Mouse (Mus musculus): ENCODE results near the gene Kctd13. TPM values are rescaled to one million over a fixed set of nuclear protein-coding genes. Genes with fewer than 3 reads are reported as not detected.

Gene Kctd13
- total and polyA plus RNA-seq, 3 experiments = 19.0 to 40.4 (median 37.5) TPM

DNA sequence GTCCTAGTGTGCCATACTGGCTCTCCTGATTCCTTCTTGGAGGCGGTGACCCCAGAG lies 47.0 kb downstream of the Kctd13 start, which contains the start of gene Cdipt:
Cdipt (plus strand) TSS at position 22 of the 57 bp plus-strand sequence.
- in situ Hi-C loops (cut with MboI; ENCODE audit: low pct_ligation_motif_present, low pct_unique_long_range_greater_than_20kb, low sequenced_read_pairs) = loop anchor here (25.0 kb wide), 1 partner anchor 812 kb away; the partner anchor contains the start of genes Gm49388 and Setd1a
- H3K36me3 ChIP-seq (replicated peaks in 1 of 2; ENCODE audit: control insufficient read depth in 1 of 2, insufficient read depth in 1 of 2, low read length in 1 of 2) = peaks cover 33 to 60% of the 10 kb centered on the region in 2 experiments
- H3K4me3 ChIP-seq (replicated peaks in 1 of 3; ENCODE audit: low read depth in 2 of 3, low read length in 2 of 3, poor library complexity in 1 of 3) = peak within 1 kb of the TSS; percentile 76 to 98 (median 97)
- peaks cover 17% of the 10 kb centered on the region for H3K79me2 ChIP-seq (replicated peaks; ENCODE audit: control insufficient read depth, extremely low read depth, insufficient read depth, poor library complexity, severe bottlenecking)
- TF ChIP-seq E2F4 (IDR thresholded peaks at IDR 0.05; ENCODE audit: insufficient replicate concordance, low read depth, low read length) = no peak
- no peak for TF ChIP-seq PAX5 (IDR thresholded peaks at IDR 0.05; ENCODE audit: low read length)
- no peak for TF ChIP-seq JUN (IDR thresholded peaks at IDR 0.05; ENCODE audit: insufficient read depth, low read depth, low read length)
- TF ChIP-seq BHLHE40 (IDR thresholded peaks at IDR 0.05; ENCODE audit: low read depth, low read length) = no peak
- TF ChIP-seq SMC3 (IDR thresholded peaks at IDR 0.05; ENCODE audit: low read depth, low read length) = no peak
- TF ChIP-seq CHD1 (IDR thresholded peaks at IDR 0.05; ENCODE audit: low read depth, low read length) = no peak
- TF ChIP-seq MEF2A (IDR thresholded peaks at IDR 0.05; ENCODE audit: borderline replicate concordance, low read depth, low read length) = no peak
- no peak for TF ChIP-seq KAT2A (IDR thresholded peaks at IDR 0.05; ENCODE audit: insufficient replicate concordance, low read length)
- TF ChIP-seq GABPA (IDR thresholded peaks at IDR 0.05; ENCODE audit: insufficient replicate concordance, low read depth, low read length) = no peak
- no peak for TF ChIP-seq CHD2 (IDR thresholded peaks at IDR 0.05; ENCODE audit: low read length)
- no peak for TF ChIP-seq NELFE (IDR thresholded peaks at IDR 0.05; ENCODE audit: low read depth, low read length)
- H3K4me2 ChIP-seq (ENCODE audit: insufficient read depth, low read depth, poor library complexity, severe bottlenecking) = peak within 1 kb of the TSS; percentile 76
- H3K27me3 ChIP-seq (replicated peaks) = no peaks in the 10 kb centered on the region
- H3K27ac ChIP-seq (ENCODE audit: insufficient read depth, low read depth) = peak within 1 kb of the TSS; percentile 54; the same call in 1 of the 2 replicates
- H3K4me1 ChIP-seq (ENCODE audit: control insufficient read depth in 1 of 2, insufficient read depth in 2 of 2) = peaks cover 10 to 38% of the 10 kb centered on the region in 2 experiments
- H3K9me3 ChIP-seq (replicated peaks; ENCODE audit: low read length) = no peaks in the 10 kb centered on the region
- dilution Hi-C loops (cut with MboI; ENCODE audit: extremely low pct_ligation_motif_present, extremely low pct_unique_long_range_greater_than_20kb, low sequenced_read_pairs) = no loop called here
- DNase-seq (ENCODE audit: extremely low read depth) = no peak
- H3K9ac ChIP-seq (ENCODE audit: insufficient read depth, low read depth) = peak within 1 kb of the TSS; percentile 89

DNA sequence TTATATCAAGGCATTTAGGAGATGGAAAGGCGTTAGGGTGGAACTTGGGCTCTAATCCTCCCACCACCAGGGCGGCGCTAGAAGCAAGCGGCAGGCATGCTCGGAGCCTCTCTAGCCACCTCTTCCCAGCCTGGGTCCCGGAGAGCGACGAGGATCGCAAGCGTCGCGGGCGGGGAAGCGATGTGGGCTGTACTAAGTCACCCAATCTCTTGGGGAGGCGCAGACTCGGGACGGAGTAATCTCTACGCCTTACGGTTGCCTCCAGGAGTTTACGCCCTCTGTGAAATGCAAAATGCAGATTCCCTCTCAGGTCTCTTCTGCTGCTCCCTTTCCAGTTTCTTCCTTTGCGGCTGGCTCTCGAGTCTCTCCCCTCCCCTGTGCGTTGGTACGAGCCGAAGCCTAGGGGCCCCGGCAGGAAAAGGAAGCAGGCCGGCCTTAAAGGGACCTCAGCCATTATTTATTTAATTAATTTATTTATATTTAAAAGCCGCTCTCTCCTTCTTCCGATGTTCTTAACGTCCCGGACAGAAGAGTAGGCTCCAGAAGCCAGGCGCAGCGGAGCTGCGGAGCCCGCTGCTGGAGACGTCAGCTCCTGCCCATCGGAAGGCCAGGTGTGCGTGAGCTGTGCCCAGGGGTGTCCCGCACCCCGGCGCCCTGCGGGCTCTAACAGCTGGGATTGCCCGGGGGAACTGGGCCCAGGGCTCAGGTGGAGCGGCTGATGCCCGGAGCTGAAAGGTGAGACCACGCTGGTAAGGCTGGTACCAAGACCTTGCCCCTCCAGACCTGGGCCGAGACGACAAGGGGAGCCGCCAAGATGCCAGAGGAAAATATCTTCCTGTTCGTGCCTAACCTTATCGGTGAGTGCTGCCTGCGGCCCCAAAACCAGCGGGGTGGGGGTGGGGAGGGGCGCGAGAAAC lies 47.5 kb downstream of the Kctd13 start, which contains the start of gene Cdiptos:
Cdiptos (minus strand) TSS at position 149 of the 917 bp plus-strand sequence.
- H3K4me2 ChIP-seq (ENCODE audit: insufficient read depth, low read depth, poor library complexity, severe bottlenecking) = peak within 1 kb of the TSS; percentile 76
- H3K36me3 ChIP-seq (replicated peaks in 1 of 2; ENCODE audit: control insufficient read depth in 1 of 2, insufficient read depth in 1 of 2, low read length in 1 of 2) = peaks cover 28 to 59% of the 10 kb centered on the region in 2 experiments
- H3K4me3 ChIP-seq (replicated peaks in 1 of 3; ENCODE audit: low read depth in 2 of 3, low read length in 2 of 3, poor library complexity in 1 of 3) = peak within 1 kb of the TSS; percentile 76 to 98 (median 97)
- peak within 1 kb of the TSS; percentile 54; the same call in 1 of the 2 replicates for H3K27ac ChIP-seq (ENCODE audit: insufficient read depth, low read depth)
- dilution Hi-C loops (cut with MboI; ENCODE audit: extremely low pct_ligation_motif_present, extremely low pct_unique_long_range_greater_than_20kb, low sequenced_read_pairs) = no loop called here
- H3K9ac ChIP-seq (ENCODE audit: insufficient read depth, low read depth) = peak within 1 kb of the TSS; percentile 89
- DNase-seq (ENCODE audit: extremely low read depth) = peak; percentile 97
- peaks cover 17% of the 10 kb centered on the region for H3K79me2 ChIP-seq (replicated peaks; ENCODE audit: control insufficient read depth, extremely low read depth, insufficient read depth, poor library complexity, severe bottlenecking)
- no peaks in the 10 kb centered on the region for H3K9me3 ChIP-seq (replicated peaks; ENCODE audit: low read length)
- peaks cover 10 to 38% of the 10 kb centered on the region in 2 experiments for H3K4me1 ChIP-seq (ENCODE audit: control insufficient read depth in 1 of 2, insufficient read depth in 2 of 2)
- H3K27me3 ChIP-seq (replicated peaks) = no peaks in the 10 kb centered on the region
- in situ Hi-C loops (cut with MboI; ENCODE audit: low pct_ligation_motif_present, low pct_unique_long_range_greater_than_20kb, low sequenced_read_pairs) = loop anchor here (25.0 kb wide), 1 partner anchor 811 kb away; the partner anchor contains the start of genes Gm49388 and Setd1a
- peak; percentile 77 for TF ChIP-seq ELF1 (IDR thresholded peaks at IDR 0.05; ENCODE audit: low read depth, low read length)
- peak; percentile 49 for TF ChIP-seq POLR2A (IDR thresholded peaks at IDR 0.05; ENCODE audit: low read depth, low read length)
- no peak for TF ChIP-seq JUN (IDR thresholded peaks at IDR 0.05; ENCODE audit: insufficient read depth, low read depth, low read length)
- TF ChIP-seq IRF4 (IDR thresholded peaks at IDR 0.05; ENCODE audit: low read depth, low read length) = peak; percentile 86
- TF ChIP-seq RCOR1 (conservative IDR thresholded peaks at IDR 0.05; ENCODE audit: low read depth, low read length) = 0 out of 2 replicates have a peak, but pooled peaks have one; percentile 51
- TF ChIP-seq TCF12 (IDR thresholded peaks at IDR 0.05; ENCODE audit: low read depth, low read length) = peak; percentile 88
- peak; percentile 76 to 92 for TF ChIP-seq CTCF (conservative IDR thresholded peaks at IDR 0.05 in 1 of 2, IDR thresholded peaks at IDR 0.05 in 1 of 2; ENCODE audit: low read depth in 2 of 2, low read length in 2 of 2)
- 0 out of 2 replicates have a peak, but pooled peaks have one; percentile 64 for TF ChIP-seq KAT2A (IDR thresholded peaks at IDR 0.05; ENCODE audit: insufficient replicate concordance, low read length)
- TF ChIP-seq NRF1 (IDR thresholded peaks at IDR 0.05; ENCODE audit: low read depth, low read length) = peak; percentile 62
- TF ChIP-seq ETS1 (conservative IDR thresholded peaks at IDR 0.05; ENCODE audit: low read depth, low read length) = peak; percentile 64
- TF ChIP-seq CHD1 (IDR thresholded peaks at IDR 0.05; ENCODE audit: low read depth, low read length) = peak; percentile 100
- TF ChIP-seq GABPA (IDR thresholded peaks at IDR 0.05; ENCODE audit: insufficient replicate concordance, low read depth, low read length) = peak; percentile 86
- no peak for TF ChIP-seq USF2 (conservative IDR thresholded peaks at IDR 0.05; ENCODE audit: low read depth, low read length)
- 0 out of 2 replicates have a peak, but pooled peaks have one; percentile 51 for TF ChIP-seq UBTF (IDR thresholded peaks at IDR 0.05; ENCODE audit: low read depth, low read length)
- no peak for TF ChIP-seq PAX5 (IDR thresholded peaks at IDR 0.05; ENCODE audit: low read length)
- no peak for TF ChIP-seq NELFE (IDR thresholded peaks at IDR 0.05; ENCODE audit: low read depth, low read length)
- TF ChIP-seq SMC3 (IDR thresholded peaks at IDR 0.05; ENCODE audit: low read depth, low read length) = peak; percentile 42
- peak; percentile 93 for TF ChIP-seq MAX (IDR thresholded peaks at IDR 0.05; ENCODE audit: low read length)
- TF ChIP-seq ZC3H11A (IDR thresholded peaks at IDR 0.05; ENCODE audit: low read depth, low read length) = no peak
- TF ChIP-seq MEF2A (IDR thresholded peaks at IDR 0.05; ENCODE audit: borderline replicate concordance, low read depth, low read length) = peak; percentile 87
- TF ChIP-seq BHLHE40 (IDR thresholded peaks at IDR 0.05; ENCODE audit: low read depth, low read length) = no peak; the same call in 1 of the 2 replicates
- TF ChIP-seq E2F4 (IDR thresholded peaks at IDR 0.05; ENCODE audit: insufficient replicate concordance, low read depth, low read length) = no peak
- peak; percentile 93 for TF ChIP-seq MYC (IDR thresholded peaks at IDR 0.05; ENCODE audit: low read depth, low read length)
- TF ChIP-seq RAD21 (IDR thresholded peaks at IDR 0.05; ENCODE audit: low read depth, low read length) = no peak
- TF ChIP-seq CHD2 (IDR thresholded peaks at IDR 0.05; ENCODE audit: low read length) = peak; percentile 64; the same call in 1 of the 2 replicates
- peak; percentile 91 for TF ChIP-seq MXI1 (IDR thresholded peaks at IDR 0.05; ENCODE audit: low read depth, low read length)
- TF ChIP-seq MAZ (IDR thresholded peaks at IDR 0.05; ENCODE audit: low read depth, low read length) = no peak; the same call in 1 of the 2 replicates

All from CH12.LX (cell line).